Mouse (Mus musculus) cerebellum, adult 11-12 months (tissue): Measurements from ENCODE around the gene Tm6sf1.
"Not testable (repeated sequence)": the region's sequence is repeated elsewhere in the genome, so short reads cannot be mapped to it uniquely, and the experiment has no call there.

ENCODE experiments used
- DNase-seq: peaks from one replicate; pipeline ENCODE4 v3.0.0; 2022

Tm6sf1 gene

GRCm38 (mm10) chr7:81858968-81859721, at the start of gene Tm6sf1:
Tm6sf1 (plus strand) TSS chr7:81859001.
- DNase-seq: no peak

GRCm38 (mm10) chr7:81824906-81825305, 33.9 kb upstream of the Tm6sf1 start:
- no peak for DNase-seq

- no peak for DNase-seq
Measured at GRCm38 (mm10) chr7:81825381-81825780, 33.4 kb upstream of the Tm6sf1 start.

GRCm38 (mm10) chr7:81827806-81828667, 30.8 kb upstream of the Tm6sf1 start:
- no peak for DNase-seq

GRCm38 (mm10) chr7:81828681-81829378, 30.0 kb upstream of the Tm6sf1 start:
- peak; percentile 59 for DNase-seq

- DNase-seq: peak; percentile 67
Measured at GRCm38 (mm10) chr7:81829379-81829894, 29.4 kb upstream of the Tm6sf1 start, which contains the start of gene Btbd1. Btbd1 (minus strand) TSS chr7:81829431.

GRCm38 (mm10) chr7:81834847-81835246, 24.0 kb upstream of the Tm6sf1 start:
- no peak for DNase-seq

- DNase-seq: no peak
Measured at GRCm38 (mm10) chr7:81835430-81835829, 23.4 kb upstream of the Tm6sf1 start.

- not testable (repeated sequence) for DNase-seq
Measured at GRCm38 (mm10) chr7:81837771-81838170, 21.0 kb upstream of the Tm6sf1 start.

- DNase-seq: no peak
Measured at GRCm38 (mm10) chr7:81839746-81840145, 19.1 kb upstream of the Tm6sf1 start.

GRCm38 (mm10) chr7:81840661-81841181, 18.1 kb upstream of the Tm6sf1 start:
- no peak for DNase-seq

- no peak for DNase-seq
Measured at GRCm38 (mm10) chr7:81841439-81841838, 17.4 kb upstream of the Tm6sf1 start.

- DNase-seq: no peak
Measured at GRCm38 (mm10) chr7:81842141-81842540, 16.7 kb upstream of the Tm6sf1 start.

GRCm38 (mm10) chr7:81842998-81843397, 15.8 kb upstream of the Tm6sf1 start:
- DNase-seq: no peak

GRCm38 (mm10) chr7:81843903-81844302, 14.9 kb upstream of the Tm6sf1 start:
- DNase-seq: no peak

GRCm38 (mm10) chr7:81844801-81845200, 14.0 kb upstream of the Tm6sf1 start:
- no peak for DNase-seq

- no peak for DNase-seq
Measured at GRCm38 (mm10) chr7:81845313-81845712, 13.5 kb upstream of the Tm6sf1 start.

GRCm38 (mm10) chr7:81846008-81846407, 12.8 kb upstream of the Tm6sf1 start:
- no peak for DNase-seq

GRCm38 (mm10) chr7:81847010-81847409, 11.8 kb upstream of the Tm6sf1 start:
- DNase-seq: no peak

GRCm38 (mm10) chr7:81847777-81848176, 11.0 kb upstream of the Tm6sf1 start:
- peak; percentile 38 for DNase-seq

GRCm38 (mm10) chr7:81849214-81849613, 9.6 kb upstream of the Tm6sf1 start:
- DNase-seq: no peak

GRCm38 (mm10) chr7:81849633-81850032, 9.2 kb upstream of the Tm6sf1 start:
- DNase-seq: no peak

- no peak for DNase-seq
Measured at GRCm38 (mm10) chr7:81850171-81850570, 8.6 kb upstream of the Tm6sf1 start.
